Mouse (Mus musculus) limb, embryonic 11.5 days (tissue): Measurements from ENCODE around the gene Serpina16. TPM values are rescaled to one million over a fixed set of nuclear protein-coding genes. Genes with fewer than 3 reads are reported as not detected.

ENCODE experiments used
- ATAC-seq: fragments of 200-750 bp; cut with Nextera tagmentation; 2 replicates; pipeline ENCODE4 v1.8.0; 2017; ENCODE audit warnings: low read depth; ENCODE audit not compliant: insufficient number of reproducible peaks, low FRiP score, low TSS enrichment
- DNase-seq: peaks from one replicate; pipeline ENCODE4 v3.0.0-alpha.2; 2015; ENCODE audit warnings: low spot score
- H3K27ac ChIP-seq: fragments of 300-500 bp; sonication (generic); replicated peaks from 2 replicates; pipeline ENCODE4 v1.5.1; 2014; ENCODE audit warnings: low read depth, mild to moderate bottlenecking, low read length
- H3K27me3 ChIP-seq: fragments of 300-500 bp; sonication (generic); 2 replicates; pipeline ENCODE4 v1.6.1; 2014; ENCODE audit warnings: mild to moderate bottlenecking, low read length, mixed read lengths; ENCODE audit not compliant: control insufficient read depth, insufficient read depth
- H3K36me3 ChIP-seq: fragments of 300-500 bp; sonication (generic); 2 replicates; pipeline ENCODE4 v1.6.1; 2014; ENCODE audit warnings: mild to moderate bottlenecking, low read length, moderate library complexity, mixed read lengths; ENCODE audit not compliant: control insufficient read depth, insufficient read depth
- H3K4me1 ChIP-seq: fragments of 300-500 bp; sonication (generic); 2 replicates; pipeline ENCODE4 v1.6.1; 2014; ENCODE audit warnings: low read length, mixed read lengths; ENCODE audit not compliant: control insufficient read depth, insufficient read depth
- H3K4me2 ChIP-seq: fragments of 300-500 bp; sonication (generic); 2 replicates; pipeline ENCODE4 v1.6.1; 2014; ENCODE audit warnings: low read depth, mild to moderate bottlenecking, moderate library complexity; ENCODE audit not compliant: severe bottlenecking
- H3K4me3 ChIP-seq: fragments of 300-500 bp; sonication (generic); 2 replicates; pipeline ENCODE4 v1.5.1; 2014; ENCODE audit warnings: low read depth, low read length
- H3K9ac ChIP-seq: fragments of 300-500 bp; sonication (generic); 2 replicates; pipeline ENCODE4 v1.6.1; 2014; ENCODE audit warnings: mild to moderate bottlenecking, low read length
- H3K9me3 ChIP-seq: fragments of 300-500 bp; sonication (generic); 2 replicates; pipeline ENCODE4 v1.6.1; 2016; ENCODE audit warnings: low read length; ENCODE audit not compliant: control insufficient read depth
- WGBS: fragments of 180-500 bp; shearing (Covaris S2); extraction: QIAGEN DNeasy Blood & Tissue Kit; methylation state at CpG from one replicate; pipeline ENCODE4 v1.1.7; 2014; 5-methylcytosine and 5-hydroxymethylcytosine counted together
- polyA plus RNA-seq: library from polyadenylated mRNA; unstranded; fragments of >200 nt; fragmentation: Nextera tagmentation; extraction: Ambion mirVana; gene quantifications from 2 replicates; pipeline ENCODE4 v1.2.1, GENCODE M21; 2014

Serpina16 gene
- polyA plus RNA-seq, 1 experiment from 2014 or later, result not detected

GRCm38 (mm10) chr12:103653836-103654235, 22.1 kb downstream of the Serpina16 start:
- Histone ChIP-seq H3K27ac (no peak overlapping the region), H3K27me3 (no peaks in the 10 kb centered on the region), H3K36me3 (no peaks in the 10 kb centered on the region), H3K9me3 (no peaks in the 10 kb centered on the region), H3K9ac (no peak overlapping the region), H3K4me3 (no peak overlapping the region), H3K4me2 (no peak overlapping the region), H3K4me1 (no peaks in the 10 kb centered on the region)
- no peak for ATAC-seq
- whole genome bisulfite sequencing, result 98% methylated on average over 2 of the region's 2 CpGs
- no peak for DNase-seq

GRCm38 (mm10) chr12:103646314-103646713, 29.6 kb downstream of the Serpina16 start:
- H3K4me2 ChIP-seq, result no peak overlapping the region
- no peak for DNase-seq
- no peak overlapping the region for H3K27ac ChIP-seq
- H3K36me3 ChIP-seq, result no peaks in the 10 kb centered on the region
- H3K4me1 ChIP-seq, result no peaks in the 10 kb centered on the region
- H3K9me3 ChIP-seq, result no peaks in the 10 kb centered on the region
- no peaks in the 10 kb centered on the region for H3K27me3 ChIP-seq
- H3K4me3 ChIP-seq, result no peak overlapping the region
- no peak overlapping the region for H3K9ac ChIP-seq
- 78% methylated on average over 2 of the region's 2 CpGs for WGBS
- no peak for ATAC-seq

GRCm38 (mm10) chr12:103644601-103645000, 31.3 kb downstream of the Serpina16 start:
- H3K9me3 ChIP-seq, result no peaks in the 10 kb centered on the region
- WGBS, result 49% methylated on average over 5 of the region's 5 CpGs
- DNase-seq (no peak), ATAC-seq (no peak)
- no peaks in the 10 kb centered on the region for H3K36me3 ChIP-seq
- H3K27me3 ChIP-seq, result no peaks in the 10 kb centered on the region
- H3K4me3 ChIP-seq, result no peak overlapping the region
- H3K9ac ChIP-seq, result no peak overlapping the region
- H3K27ac ChIP-seq, result no peak overlapping the region
- no peak overlapping the region for H3K4me2 ChIP-seq
- no peaks in the 10 kb centered on the region for H3K4me1 ChIP-seq

- ATAC-seq (no peak), DNase-seq (no peak)
- H3K9ac ChIP-seq, result no peak overlapping the region
- no peak overlapping the region for H3K4me2 ChIP-seq
- H3K27ac ChIP-seq, result no peak overlapping the region
- no peak overlapping the region for H3K4me3 ChIP-seq
- H3K9me3 ChIP-seq, result no peaks in the 10 kb centered on the region
- H3K4me1 ChIP-seq, result no peaks in the 10 kb centered on the region
- no peaks in the 10 kb centered on the region for H3K27me3 ChIP-seq
- H3K36me3 ChIP-seq, result no peaks in the 10 kb centered on the region
- WGBS, result 82% methylated on average over 3 of the region's 3 CpGs
These were observed 32.1 kb downstream of the Serpina16 start for GRCm38 (mm10) chr12:103643818-103644217.

- H3K4me2 ChIP-seq, result no peak overlapping the region
- no peaks in the 10 kb centered on the region for H3K36me3 ChIP-seq
- H3K27ac ChIP-seq, result no peak overlapping the region
- H3K27me3 ChIP-seq, result no peaks in the 10 kb centered on the region
- no peaks in the 10 kb centered on the region for H3K9me3 ChIP-seq
- no peak for ATAC-seq
- H3K9ac ChIP-seq, result no peak overlapping the region
- WGBS, result 0% methylated on average over 2 of the region's 2 CpGs
- no peaks in the 10 kb centered on the region for H3K4me1 ChIP-seq
- DNase-seq, result peak; percentile 90
- H3K4me3 ChIP-seq, result no peak overlapping the region
These were observed 32.6 kb downstream of the Serpina16 start for GRCm38 (mm10) chr12:103643336-103643735.

GRCm38 (mm10) chr12:103635846-103636245, 40.1 kb downstream of the Serpina16 start:
- H3K9ac ChIP-seq, result no peak overlapping the region
- no peaks in the 10 kb centered on the region for H3K4me1 ChIP-seq
- no peak overlapping the region for H3K27ac ChIP-seq
- ATAC-seq (no peak), DNase-seq (no peak)
- H3K9me3 ChIP-seq, result no peaks in the 10 kb centered on the region
- 85% methylated on average over 2 of the region's 2 CpGs for WGBS
- H3K27me3 ChIP-seq, result no peaks in the 10 kb centered on the region
- no peak overlapping the region for H3K4me2 ChIP-seq
- H3K4me3 ChIP-seq, result no peak overlapping the region
- no peaks in the 10 kb centered on the region for H3K36me3 ChIP-seq

GRCm38 (mm10) chr12:103634430-103634829, 41.5 kb downstream of the Serpina16 start:
- H3K36me3 ChIP-seq, result no peaks in the 10 kb centered on the region
- ATAC-seq (no peak), DNase-seq (no peak)
- no peak overlapping the region for H3K4me3 ChIP-seq
- H3K4me1 ChIP-seq, result no peaks in the 10 kb centered on the region
- 80% methylated on average over 2 of the region's 2 CpGs for WGBS
- H3K27ac ChIP-seq, result no peak overlapping the region
- no peaks in the 10 kb centered on the region for H3K9me3 ChIP-seq
- no peak overlapping the region for H3K4me2 ChIP-seq
- no peak overlapping the region for H3K9ac ChIP-seq
- no peaks in the 10 kb centered on the region for H3K27me3 ChIP-seq

GRCm38 (mm10) chr12:103631203-103631612, 44.7 kb downstream of the Serpina16 start, which contains the start of gene Serpina10:
TSS of gene Serpina10 (minus strand) at chr12:103631444.
- Histone ChIP-seq H3K9me3 (no peaks in the 10 kb centered on the region), H3K4me2 (no peak within 1 kb of the TSS), H3K4me1 (no peaks in the 10 kb centered on the region), H3K9ac (no peak within 1 kb of the TSS), H3K27ac (no peak within 1 kb of the TSS), H3K36me3 (no peaks in the 10 kb centered on the region), H3K4me3 (no peak within 1 kb of the TSS), H3K27me3 (no peaks in the 10 kb centered on the region)
- no peak for ATAC-seq
- WGBS, result 61% methylated on average over 3 of the region's 3 CpGs
- no peak for DNase-seq
